In the genomic region with DNA sequence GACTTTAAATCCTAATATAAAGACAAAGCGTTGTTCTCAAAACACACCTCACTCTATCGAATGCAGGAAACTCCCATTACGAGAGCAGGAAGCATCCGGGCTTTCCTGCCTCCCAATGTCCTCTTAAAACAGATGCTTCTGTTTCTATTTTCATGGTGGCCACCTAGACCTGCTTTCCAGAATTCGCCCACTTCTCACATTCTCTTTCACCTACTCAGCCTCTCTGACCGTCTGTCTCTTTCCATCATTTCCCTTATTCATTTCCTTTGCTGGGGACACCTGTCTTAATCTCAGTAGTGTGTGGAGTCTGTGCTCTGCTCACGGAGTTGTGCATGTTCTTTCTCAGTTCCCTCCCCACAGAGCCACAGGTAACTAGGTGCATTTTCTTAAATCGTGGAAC, we compare ENCODE assay signal across 7 mouse cellular contexts.
"Had no signal": no experiment of that assay in that cellular context is flagged by ENCODE, and none has a peak within 500 bp of the region (broad histone marks: within the 10 kb centered on the region; RNA-seq: fewer than 3 reads in every experiment).

No protein-coding gene starts in this region.

- DNase-seq: liver, postnatal 0 days; lung, adult 2 months; lung, postnatal 14 days; lung, postnatal 36 days; thymus, adult 18-20 months; thymus, postnatal 14 days; thymus, postnatal 36 days had no signal
